Mouse (Mus musculus): ENCODE measurements at regions not wholly inside any gene's neighbourhood (a gene's known extent, or its start where the extent isn't known, plus 50 kb on each side); places are given as distances from the start of the nearest gene placed in this dataset.

GRCm38 (mm10) chr15:97577196-97577595 lies 128.4 kb downstream of the Rpap3 start:
- DNase-seq (ENCODE audit: low spot score) = no peak

GRCm38 (mm10) chr15:97572639-97573038 lies 133.0 kb downstream of the Rpap3 start:
- DNase-seq (ENCODE audit: low spot score) = no peak

GRCm38 (mm10) chr15:97571885-97572284 lies 133.7 kb downstream of the Rpap3 start:
- no peak for DNase-seq (ENCODE audit: low spot score)

- DNase-seq (ENCODE audit: low spot score) = no peak
Observed at GRCm38 (mm10) chr15:97560096-97560495, 145.5 kb downstream of the Rpap3 start.

- DNase-seq (ENCODE audit: low spot score) = no peak
Observed at GRCm38 (mm10) chr15:97558725-97559124, 146.9 kb downstream of the Rpap3 start.

- no peak for DNase-seq (ENCODE audit: low spot score)
Observed at GRCm38 (mm10) chr15:97548354-97548753, 157.3 kb downstream of the Rpap3 start.

GRCm38 (mm10) chr15:97545034-97545433 lies 160.6 kb downstream of the Rpap3 start:
- no peak for DNase-seq (ENCODE audit: low spot score)

GRCm38 (mm10) chr15:97541646-97542045 lies 164.0 kb downstream of the Rpap3 start:
- no peak for DNase-seq (ENCODE audit: low spot score)

- no peak for DNase-seq (ENCODE audit: low spot score)
Observed at GRCm38 (mm10) chr15:97536145-97536544, 169.5 kb downstream of the Rpap3 start.

- no peak for DNase-seq (ENCODE audit: low spot score)
Observed at GRCm38 (mm10) chr15:97534878-97535277, 170.7 kb downstream of the Rpap3 start.

GRCm38 (mm10) chr15:97533553-97534291 lies 171.9 kb downstream of the Rpap3 start:
- DNase-seq (ENCODE audit: low spot score) = no peak

GRCm38 (mm10) chr15:97532346-97532910 lies 173.2 kb downstream of the Rpap3 start:
- DNase-seq (ENCODE audit: low spot score) = no peak

- no peak for DNase-seq (ENCODE audit: low spot score)
Observed at GRCm38 (mm10) chr15:97528291-97529050, 177.2 kb downstream of the Rpap3 start.

GRCm38 (mm10) chr15:97520395-97520794 lies 185.2 kb downstream of the Rpap3 start:
- DNase-seq (ENCODE audit: low spot score) = no peak

- DNase-seq (ENCODE audit: low spot score) = no peak
Observed at GRCm38 (mm10) chr15:97519919-97520345, 185.7 kb downstream of the Rpap3 start.

- DNase-seq (ENCODE audit: low spot score) = no peak
Observed at GRCm38 (mm10) chr15:97517926-97518325, 187.7 kb downstream of the Rpap3 start.

- no peak for DNase-seq (ENCODE audit: low spot score)
Observed at GRCm38 (mm10) chr15:97517188-97517587, 188.4 kb downstream of the Rpap3 start.

- no peak for DNase-seq (ENCODE audit: low spot score)
Observed at GRCm38 (mm10) chr15:97515773-97516172, 189.9 kb downstream of the Rpap3 start.

GRCm38 (mm10) chr15:97507656-97508306 lies 197.8 kb downstream of the Rpap3 start:
- DNase-seq (ENCODE audit: low spot score) = no peak

GRCm38 (mm10) chr15:97507176-97507575 lies 198.4 kb downstream of the Rpap3 start:
- no peak for DNase-seq (ENCODE audit: low spot score)

GRCm38 (mm10) chr15:97505715-97506114 lies 199.9 kb downstream of the Rpap3 start:
- DNase-seq (ENCODE audit: low spot score) = no peak

GRCm38 (mm10) chr15:97504325-97504724 lies 201.3 kb downstream of the Rpap3 start:
- DNase-seq (ENCODE audit: low spot score) = no peak

Measured in urinary bladder, adult 2 months (tissue).